Mouse (Mus musculus) CH12.LX (cell line): ENCODE measurements around the gene Kcnma1. TPM values are rescaled to one million over a fixed set of nuclear protein-coding genes. Genes with fewer than 3 reads are reported as not detected.

Experiments
- DNase-seq: peaks from one replicate; pipeline ENCODE4 v3.0.0-alpha.2; 2013; ENCODE audit errors: extremely low read depth
- H3K27ac ChIP-seq: 2 replicates; pipeline ENCODE4 v1.5.1; 2012; ENCODE audit warnings: low read depth, mild to moderate bottlenecking, control low read depth, moderate library complexity; ENCODE audit not compliant: insufficient read depth
- H3K27me3 ChIP-seq: replicated peaks from 2 replicates; pipeline ENCODE3; 2012; ENCODE audit warnings: inconsistent platforms
- H3K36me3 ChIP-seq, 2 experiments: replicated peaks in 1 of 2; 2 replicates each; pipeline versions ENCODE3 to v1.6.1; 2012; ENCODE audit warnings: inconsistent platforms in 1 of 2, low read length in 1 of 2, mild to moderate bottlenecking in 1 of 2, mixed read lengths in 1 of 2, moderate library complexity in 1 of 2; ENCODE audit not compliant: control insufficient read depth in 1 of 2, insufficient read depth in 1 of 2
- H3K4me1 ChIP-seq, 2 experiments: 2 replicates each; pipeline ENCODE4 v1.6.1; 2012; ENCODE audit warnings: inconsistent platforms in 1 of 2, moderate library complexity in 1 of 2; ENCODE audit not compliant: insufficient read depth in 2 of 2, control insufficient read depth in 1 of 2
- H3K4me2 ChIP-seq: 2 replicates; pipeline ENCODE4 v1.6.1; 2012; ENCODE audit warnings: low read depth, mild to moderate bottlenecking, control low read depth; ENCODE audit not compliant: poor library complexity, insufficient read depth, severe bottlenecking
- H3K4me3 ChIP-seq, 3 experiments: fragments of 150-350 bp in 1 of 3; sonication (generic) in 1 of 3; replicated peaks in 1 of 3; 2 replicates each; pipeline versions ENCODE3 to v1.5.1; 2011 to 2012; ENCODE audit warnings: low read depth in 2 of 3, low read length in 2 of 3, mild to moderate bottlenecking in 2 of 3, moderate library complexity in 2 of 3, control low read depth in 1 of 3, improper control_type of control experiment in 1 of 3, inconsistent platforms in 1 of 3, mixed read lengths in 1 of 3; ENCODE audit not compliant: poor library complexity in 1 of 3
- H3K79me2 ChIP-seq: replicated peaks from 2 replicates; pipeline ENCODE4 v1.6.1; 2012; ENCODE audit warnings: mild to moderate bottlenecking, moderate library complexity; ENCODE audit not compliant: control insufficient read depth, poor library complexity, insufficient read depth, severe bottlenecking; ENCODE audit errors: extremely low read depth
- H3K9ac ChIP-seq: 2 replicates; pipeline ENCODE4 v1.6.1; 2012; ENCODE audit warnings: low read depth, mild to moderate bottlenecking, control low read depth, moderate library complexity; ENCODE audit not compliant: insufficient read depth
- H3K9me3 ChIP-seq: replicated peaks from 2 replicates; pipeline ENCODE3; 2012; ENCODE audit warnings: low read length, inconsistent platforms, mixed read lengths
- BHLHE40 ChIP-seq: IDR thresholded peaks from 2 replicates; pipeline ENCODE4 v1.6.1; 2011; ENCODE audit warnings: mild to moderate bottlenecking, low read depth, low read length, improper control_type of control experiment
- CHD1 ChIP-seq: IDR thresholded peaks from 2 replicates; pipeline ENCODE4 v1.6.1; 2012; ENCODE audit warnings: low read depth, low read length, improper control_type of control experiment, inconsistent platforms
- CHD2 ChIP-seq: IDR thresholded peaks from 2 replicates; pipeline ENCODE4 v1.6.1; 2011; ENCODE audit warnings: low read length, improper control_type of control experiment
- CTCF ChIP-seq, 2 experiments: IDR thresholded peaks in 1 of 2; conservative IDR thresholded peaks in 1 of 2; 2 replicates each; pipeline ENCODE4 v1.5.1; 2011 to 2012; ENCODE audit warnings: low read depth in 2 of 2, low read length in 2 of 2, improper control_type of control experiment in 1 of 2, inconsistent platforms in 1 of 2, mild to moderate bottlenecking in 1 of 2, moderate library complexity in 1 of 2
- E2F4 ChIP-seq: IDR thresholded peaks from 2 replicates; pipeline ENCODE4 v1.6.1; 2011; ENCODE audit warnings: low read depth, low read length, improper control_type of control experiment; ENCODE audit not compliant: insufficient replicate concordance
- ELF1 ChIP-seq: IDR thresholded peaks from 2 replicates; pipeline ENCODE4 v1.6.1; 2014; ENCODE audit warnings: low read depth, mild to moderate bottlenecking, inconsistent platforms, low read length, improper control_type of control experiment
- EP300 ChIP-seq: IDR thresholded peaks from 2 replicates; pipeline ENCODE4 v1.6.1; 2011; ENCODE audit warnings: low read length, improper control_type of control experiment
- ETS1 ChIP-seq: conservative IDR thresholded peaks from 2 replicates; pipeline ENCODE4 v1.6.1; 2012; ENCODE audit warnings: low read depth, mild to moderate bottlenecking, inconsistent platforms, low read length, improper control_type of control experiment, moderate library complexity
- HCFC1 ChIP-seq: IDR thresholded peaks from 2 replicates; pipeline ENCODE4 v1.6.1; 2012; ENCODE audit warnings: low read depth, mild to moderate bottlenecking, inconsistent platforms, low read length, improper control_type of control experiment
- IRF4 ChIP-seq: IDR thresholded peaks from 2 replicates; pipeline ENCODE4 v1.6.1; 2014; ENCODE audit warnings: low read depth, mild to moderate bottlenecking, inconsistent platforms, low read length, improper control_type of control experiment
- JUN ChIP-seq: IDR thresholded peaks from 2 replicates; pipeline ENCODE4 v1.6.1; 2011; ENCODE audit warnings: low read depth, mild to moderate bottlenecking, low read length, improper control_type of control experiment, moderate library complexity; ENCODE audit not compliant: insufficient read depth
- MAX ChIP-seq: IDR thresholded peaks from 2 replicates; pipeline ENCODE4 v1.6.1; 2011; ENCODE audit warnings: low read length, improper control_type of control experiment
- MAZ ChIP-seq: IDR thresholded peaks from 2 replicates; pipeline ENCODE4 v1.6.1; 2012; ENCODE audit warnings: low read depth, mild to moderate bottlenecking, inconsistent platforms, low read length, improper control_type of control experiment, moderate library complexity
- MXI1 ChIP-seq: IDR thresholded peaks from 2 replicates; pipeline ENCODE4 v1.6.1; 2011; ENCODE audit warnings: mild to moderate bottlenecking, low read depth, low read length, improper control_type of control experiment
- MYC ChIP-seq: IDR thresholded peaks from 2 replicates; pipeline ENCODE4 v1.6.1; 2011; ENCODE audit warnings: low read depth, mild to moderate bottlenecking, improper control_type of control experiment, low read length
- NRF1 ChIP-seq: IDR thresholded peaks from 2 replicates; pipeline ENCODE4 v1.6.1; 2014; ENCODE audit warnings: low read depth, mild to moderate bottlenecking, inconsistent platforms, low read length, improper control_type of control experiment, moderate library complexity
- PAX5 ChIP-seq: IDR thresholded peaks from 2 replicates; pipeline ENCODE4 v1.6.1; 2012; ENCODE audit warnings: low read length, inconsistent platforms, mixed read lengths
- POLR2A ChIP-seq: IDR thresholded peaks from 2 replicates; pipeline ENCODE4 v1.6.1; 2011; ENCODE audit warnings: low read depth, mild to moderate bottlenecking, improper control_type of control experiment, low read length
- RAD21 ChIP-seq: IDR thresholded peaks from 2 replicates; pipeline ENCODE4 v1.6.1; 2011; ENCODE audit warnings: low read depth, mild to moderate bottlenecking, low read length, improper control_type of control experiment, moderate library complexity
- RCOR1 ChIP-seq: conservative IDR thresholded peaks from 2 replicates; pipeline ENCODE4 v1.6.1; 2012; ENCODE audit warnings: low read depth, mild to moderate bottlenecking, inconsistent platforms, low read length, improper control_type of control experiment
- SIN3A ChIP-seq: IDR thresholded peaks from 2 replicates; pipeline ENCODE4 v1.6.1; 2012; ENCODE audit warnings: low read length, improper control_type of control experiment, inconsistent platforms
- SMC3 ChIP-seq: IDR thresholded peaks from 2 replicates; pipeline ENCODE4 v1.6.1; 2011; ENCODE audit warnings: low read depth, low read length, improper control_type of control experiment
- TBP ChIP-seq: conservative IDR thresholded peaks from 2 replicates; pipeline ENCODE4 v1.6.1; 2011; ENCODE audit warnings: low read depth, low read length, improper control_type of control experiment
- TCF12 ChIP-seq: IDR thresholded peaks from 2 replicates; pipeline ENCODE4 v1.6.1; 2014; ENCODE audit warnings: low read depth, mild to moderate bottlenecking, inconsistent platforms, low read length, improper control_type of control experiment
- UBTF ChIP-seq: IDR thresholded peaks from 2 replicates; pipeline ENCODE4 v1.6.1; 2012; ENCODE audit warnings: low read depth, mild to moderate bottlenecking, inconsistent platforms, low read length, improper control_type of control experiment, moderate library complexity
- USF1 ChIP-seq: IDR thresholded peaks from 2 replicates; pipeline ENCODE4 v1.6.1; 2014; ENCODE audit warnings: low read depth, mild to moderate bottlenecking, inconsistent platforms, low read length, improper control_type of control experiment
- USF2 ChIP-seq: conservative IDR thresholded peaks from 2 replicates; pipeline ENCODE4 v1.6.1; 2011; ENCODE audit warnings: low read depth, low read length, improper control_type of control experiment
- ZC3H11A ChIP-seq: IDR thresholded peaks from 2 replicates; pipeline ENCODE4 v1.6.1; 2012; ENCODE audit warnings: low read depth, mild to moderate bottlenecking, inconsistent platforms, low read length, improper control_type of control experiment
- ZKSCAN1 ChIP-seq: IDR thresholded peaks from 2 replicates; pipeline ENCODE4 v1.6.1; 2012; ENCODE audit warnings: low read depth, inconsistent platforms, low read length, improper control_type of control experiment, borderline replicate concordance
- ZMIZ1 ChIP-seq: IDR thresholded peaks from 2 replicates; pipeline ENCODE4 v1.6.1; 2012; ENCODE audit warnings: low read depth, mild to moderate bottlenecking, inconsistent platforms, low read length, improper control_type of control experiment
- ZNF384 ChIP-seq: IDR thresholded peaks from 2 replicates; pipeline ENCODE4 v1.6.1; 2012; ENCODE audit warnings: low read depth, low read length, improper control_type of control experiment, inconsistent platforms
- dilution Hi-C: fragments of 300-500 bp; cut with MboI; formaldehyde crosslinking; loops from 2 replicates; pipeline ENCODE4 v1.14.3; 2020; ENCODE audit warnings: low sequenced_read_pairs; ENCODE audit not compliant: extremely low pct_unique_long_range_greater_than_20kb, extremely low pct_ligation_motif_present
- in situ Hi-C: fragments of 300-500 bp; cut with MboI; formaldehyde crosslinking; loops from 3 replicates; pipeline ENCODE4 v1.14.3; 2019; ENCODE audit warnings: low sequenced_read_pairs, low pct_ligation_motif_present, low pct_unique_long_range_greater_than_20kb, mixed read lengths
- polyA plus RNA-seq: library from polyadenylated mRNA; unstranded; fragments of >175 nt; gene quantifications from 2 replicates; pipeline ENCODE4 v1.2.1, GENCODE M21; 2012; ENCODE audit warnings: low read depth; ENCODE audit not compliant: insufficient read length
- total RNA-seq, 2 experiments: library from RNA; depleted of rRNA; stranded (reverse); fragments of 300-350 nt in 1 of 2; fragments of >200 nt in 1 of 2; gene quantifications; 2 replicates each; pipeline ENCODE4 v1.2.3; 2012 to 2014

Gene Kcnma1
- total and polyA plus RNA-seq, 3 experiments: 0.10 to 0.17 (median 0.12) TPM

- Histone ChIP-seq H3K27me3 (no peaks in the 10 kb centered on the region), H3K4me3 (no peak overlapping the region), H3K9me3 (no peaks in the 10 kb centered on the region), H3K9ac (no peak overlapping the region), H3K4me1 (peaks cover 0 to 6% of the 10 kb centered on the region in 2 experiments; a peak in 2 of 4 replicates), H3K4me2 (no peak overlapping the region), H3K27ac (no peak overlapping the region), H3K36me3 (no peaks in the 10 kb centered on the region), H3K79me2 (no peaks in the 10 kb centered on the region)
- dilution Hi-C loops (no loop called here), in situ Hi-C loops (no loop called here)
- no peak for TF ChIP-seq ZNF384
- no peak for TF ChIP-seq TBP
- TF ChIP-seq MXI1: no peak
- TF ChIP-seq POLR2A: no peak
- no peak for TF ChIP-seq CTCF (conservative IDR thresholded peaks at IDR 0.05 in 1 of 2, IDR thresholded peaks at IDR 0.05 in 1 of 2; ENCODE audit: low read depth in 2 of 2, low read length in 2 of 2)
- no peak for TF ChIP-seq MYC
- TF ChIP-seq CHD1: no peak
- no peak for TF ChIP-seq ZC3H11A
- TF ChIP-seq TCF12: no peak
- TF ChIP-seq USF2: no peak
- TF ChIP-seq SMC3: no peak
- no peak for TF ChIP-seq HCFC1
- no peak for TF ChIP-seq E2F4
- no peak for TF ChIP-seq ZMIZ1
- no peak for TF ChIP-seq EP300
- TF ChIP-seq ETS1: no peak
- TF ChIP-seq CHD2: no peak
- no peak for TF ChIP-seq ZKSCAN1
- no peak for TF ChIP-seq MAX
- no peak for DNase-seq
Measured at GRCm38 (mm10) chr14:23806378-23806777, 207.9 kb downstream of the Kcnma1 start.

GRCm38 (mm10) chr14:23796878-23797277 is 217.4 kb downstream of the Kcnma1 start:
- no peak for TF ChIP-seq NRF1
- no peak for TF ChIP-seq E2F4
- TF ChIP-seq RAD21: no peak
- no peak for TF ChIP-seq IRF4
- TF ChIP-seq USF1: no peak
- no peak for TF ChIP-seq EP300
- TF ChIP-seq ELF1: no peak
- no peak for TF ChIP-seq UBTF
- no peak for TF ChIP-seq TCF12
- TF ChIP-seq MXI1: no peak
- no peak for TF ChIP-seq SIN3A
- TF ChIP-seq HCFC1: no peak
- TF ChIP-seq PAX5: no peak
- no peak for TF ChIP-seq MAZ
- no peak for TF ChIP-seq RCOR1
- TF ChIP-seq JUN: no peak
- TF ChIP-seq ETS1: no peak
- TF ChIP-seq BHLHE40: no peak
- no peak for TF ChIP-seq USF2
- in situ Hi-C loops (no loop called here), dilution Hi-C loops (no loop called here)
- Histone ChIP-seq H3K79me2 (no peaks in the 10 kb centered on the region), H3K9ac (no peak overlapping the region), H3K4me1 (no peaks in the 10 kb centered on the region), H3K9me3 (no peaks in the 10 kb centered on the region), H3K36me3 (no peaks in the 10 kb centered on the region), H3K4me3 (no peak overlapping the region), H3K4me2 (no peak overlapping the region), H3K27me3 (peaks cover 2% of the 10 kb centered on the region), H3K27ac (no peak overlapping the region)
- DNase-seq: no peak
